Mouse (Mus musculus) lung, embryonic 16.5 days (tissue): ENCODE measurements around the gene Papln. TPM values are rescaled to one million over a fixed set of nuclear protein-coding genes. Genes with fewer than 3 reads are reported as not detected.

Experiments used
- ATAC-seq: fragments of 200-750 bp; cut with Nextera tagmentation; 2 replicates; pipeline ENCODE4 v1.8.0; 2017; ENCODE audit warnings: low read depth, mild to moderate bottlenecking, moderate library complexity
- H3K27ac ChIP-seq: fragments of 300-500 bp; sonication (generic); 2 replicates; pipeline ENCODE4 v1.5.1; 2014; ENCODE audit warnings: mild to moderate bottlenecking, control low read depth, low read length
- H3K27me3 ChIP-seq: fragments of 300-500 bp; sonication (generic); 2 replicates; pipeline ENCODE4 v1.6.1; 2014; ENCODE audit warnings: low read depth, low read length, mixed read lengths; ENCODE audit not compliant: control insufficient read depth, insufficient read depth
- H3K36me3 ChIP-seq: fragments of 300-500 bp; sonication (generic); 2 replicates; pipeline ENCODE4 v1.6.1; 2014; ENCODE audit warnings: low read length; ENCODE audit not compliant: control insufficient read depth, insufficient read depth
- H3K4me1 ChIP-seq: fragments of 300-500 bp; sonication (generic); replicated peaks from 2 replicates; pipeline ENCODE4 v1.6.1; 2014; ENCODE audit warnings: low read length, mixed read lengths; ENCODE audit not compliant: control insufficient read depth, insufficient read depth
- H3K4me2 ChIP-seq: fragments of 300-500 bp; sonication (generic); 2 replicates; pipeline ENCODE4 v1.6.1; 2014; ENCODE audit warnings: low read depth, low read length, control low read depth
- H3K4me3 ChIP-seq: fragments of 300-500 bp; sonication (generic); 2 replicates; pipeline ENCODE4 v1.5.1; 2014; ENCODE audit warnings: mild to moderate bottlenecking, low read length, control low read depth
- H3K9ac ChIP-seq: fragments of 300-500 bp; sonication (generic); 2 replicates; pipeline ENCODE4 v1.6.1; 2014; ENCODE audit warnings: low read length, control low read depth
- H3K9me3 ChIP-seq: fragments of 300-500 bp; sonication (generic); 2 replicates; pipeline ENCODE4 v1.6.1; 2016; ENCODE audit warnings: low read length; ENCODE audit not compliant: control insufficient read depth
- WGBS: fragments of 180-500 bp; shearing (Covaris S2); extraction: QIAGEN DNeasy Blood & Tissue Kit; methylation state at CpG from one replicate; pipeline ENCODE4 v1.1.7; 2014; 5-methylcytosine and 5-hydroxymethylcytosine counted together
- polyA plus RNA-seq: library from polyadenylated mRNA; unstranded; fragments of >200 nt; fragmentation: Nextera tagmentation; extraction: Ambion mirVana; gene quantifications from 2 replicates; pipeline ENCODE4 v1.2.1, GENCODE M21; 2015

Papln gene
- polyA plus RNA-seq, 1 experiment from 2014 or later = 1.3 TPM

- H3K4me3 ChIP-seq = no peak overlapping the region
- H3K9me3 ChIP-seq = no peaks in the 10 kb centered on the region; the same call in 1 of the 2 replicates
- H3K36me3 ChIP-seq = peaks cover 14% of the 10 kb centered on the region; the same call in 1 of the 2 replicates
- no peaks in the 10 kb centered on the region for H3K4me1 ChIP-seq
- 88% methylated on average over 10 of the region's 10 CpGs for WGBS
- H3K27me3 ChIP-seq = no peaks in the 10 kb centered on the region
- ATAC-seq = no peak
- H3K4me2 ChIP-seq = no peak overlapping the region
- H3K27ac ChIP-seq = no peak overlapping the region
- H3K9ac ChIP-seq = no peak overlapping the region
Observed at GRCm38 (mm10) chr12:83841409-83842190, 78.2 kb downstream of the Papln start.

Other genes with a start within 250 kb of the Papln start
- 23.6 and 23.7 TPM in 2 replicates for gene Dcaf4, start 243.2 kb upstream of the Papln start, polyA plus RNA-seq
- gene Zfyve1, start 166.4 kb upstream of the Papln start, polyA plus RNA-seq = 19.5 and 20.6 TPM in 2 replicates
- gene Rbm25, start 132.4 kb upstream of the Papln start, polyA plus RNA-seq = 238 and 244 TPM in 2 replicates
- 54.3 and 56.6 TPM in 2 replicates for gene Psen1, start 75.5 kb upstream of the Papln start, polyA plus RNA-seq
- 46.1 and 46.6 TPM in 2 replicates for gene Numb, start 158.3 kb downstream of the Papln start, polyA plus RNA-seq
- gene Riox1, start 187.0 kb downstream of the Papln start, polyA plus RNA-seq = 8.1 and 8.9 TPM in 2 replicates
- not detected in 2 replicates for gene Heatr4, start 221.2 kb downstream of the Papln start, polyA plus RNA-seq
- gene Acot2, start 224.2 kb downstream of the Papln start, polyA plus RNA-seq = 40.9 and 43.6 TPM in 2 replicates
- 82.2 and 86.7 TPM in 2 replicates for gene Acot1, start 245.9 kb downstream of the Papln start, polyA plus RNA-seq